Mouse (Mus musculus) cerebellum, adult 9-10 months (tissue): ENCODE measurements around the gene Usp53.

Experiments used
- DNase-seq: peaks from one replicate; pipeline ENCODE4 v3.0.0; 2022

Usp53 gene

DNA sequence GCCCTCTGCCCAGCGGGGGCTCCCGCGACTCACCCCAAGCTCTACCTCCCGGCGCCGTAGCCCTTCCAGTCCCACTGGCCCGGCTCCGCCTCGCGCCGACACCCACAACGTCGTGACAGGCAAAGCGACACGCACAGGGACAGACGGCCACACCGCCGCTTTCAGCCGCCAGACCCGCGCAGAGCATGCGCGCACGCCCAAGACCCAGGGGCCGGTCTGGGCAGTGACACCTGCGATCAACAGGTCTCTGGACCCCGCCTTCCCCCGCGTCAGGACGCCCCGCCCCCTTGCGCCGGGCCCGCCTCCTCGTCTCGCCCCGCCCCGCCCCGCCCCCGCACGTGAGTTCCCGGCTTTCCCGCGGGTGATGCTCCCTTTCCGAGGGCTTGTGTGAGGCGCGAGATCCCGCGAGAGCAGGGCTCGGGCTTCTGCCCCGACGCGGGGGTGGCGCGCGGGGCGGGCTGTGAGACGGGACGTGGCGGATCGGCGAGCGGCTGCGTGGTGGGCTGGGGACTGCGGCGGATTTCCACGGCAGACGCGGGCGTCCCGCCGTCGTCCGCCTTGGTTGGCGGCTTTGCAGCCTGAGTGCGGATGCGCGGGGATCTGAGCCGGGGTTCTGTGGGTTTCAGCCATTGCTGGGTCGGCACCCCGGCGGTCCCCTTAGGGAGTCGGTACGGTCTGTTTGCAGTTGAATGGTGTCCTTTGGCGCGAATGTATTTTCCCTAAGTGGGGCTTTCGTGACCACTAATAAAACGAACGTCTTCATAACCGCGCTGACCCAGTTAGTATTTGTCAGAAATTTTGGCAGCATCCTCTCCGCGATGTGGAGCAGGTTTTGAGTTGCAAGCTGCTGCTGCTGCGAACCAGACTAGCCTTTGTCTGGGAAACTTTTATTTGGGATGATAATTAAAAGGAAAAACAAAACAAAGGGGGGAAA lies at the start of gene Usp53:
Usp53 (minus strand) TSS at position 262 of the 934 bp plus-strand sequence.
- DNase-seq, result peak; percentile 93

DNA sequence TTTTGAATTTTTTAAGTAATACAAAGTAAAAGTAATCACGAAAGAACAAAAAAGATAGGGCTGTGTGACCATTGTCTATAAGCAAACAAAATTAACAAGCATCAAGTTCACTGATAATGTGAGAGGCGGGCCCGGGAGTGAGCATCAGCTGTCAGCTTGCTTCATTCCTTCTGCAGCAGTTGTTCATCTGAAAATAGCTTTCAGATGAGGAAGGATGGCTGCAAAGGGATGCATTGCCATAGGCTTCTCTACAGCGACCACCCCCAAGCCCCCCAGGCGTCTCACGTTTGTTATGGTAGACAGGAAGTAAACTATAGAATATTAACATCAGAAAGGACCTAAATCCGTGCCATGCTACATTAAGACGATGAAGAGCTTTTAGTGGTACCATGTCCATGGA lies 49.5 kb upstream of the Usp53 start:
- DNase-seq, result no peak

- no peak for DNase-seq
Observed at GRCm38 (mm10) chr3:123025634-123026033, 41.3 kb upstream of the Usp53 start.

DNA sequence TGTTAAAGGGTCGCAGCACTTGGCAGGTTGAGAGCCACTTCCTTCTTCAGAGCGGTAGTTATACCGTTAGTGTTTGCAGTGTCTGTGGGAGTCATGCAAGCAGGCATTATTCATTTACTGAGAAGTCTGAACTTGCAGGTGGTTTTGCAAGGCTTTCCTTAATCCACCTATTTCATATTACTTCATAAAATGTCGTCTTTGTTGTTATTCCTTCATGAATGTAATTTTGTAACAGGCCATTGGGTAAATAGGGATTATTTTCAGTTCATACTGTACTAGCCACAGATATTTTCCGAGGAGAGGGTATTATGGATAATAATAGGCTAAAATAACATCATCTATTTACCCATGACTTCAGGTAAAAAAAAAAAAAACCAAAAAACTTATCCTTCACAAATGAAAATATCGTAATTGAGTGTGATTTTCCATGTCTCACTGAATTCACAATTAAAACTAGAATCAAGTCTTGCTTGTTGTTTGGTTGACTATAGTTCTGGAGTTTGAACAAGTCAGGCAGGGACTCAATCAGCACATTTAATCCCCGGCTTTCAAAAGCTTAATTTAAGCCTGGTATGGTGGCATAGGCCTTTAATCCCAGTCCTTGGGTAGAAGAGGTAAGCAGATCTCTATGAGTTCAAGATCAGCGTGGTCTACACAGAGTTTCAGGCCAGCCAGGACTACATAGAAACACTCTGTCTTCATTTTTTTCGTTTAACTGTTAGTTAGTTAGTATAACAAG lies 40.4 kb upstream of the Usp53 start:
- no peak for DNase-seq

DNA sequence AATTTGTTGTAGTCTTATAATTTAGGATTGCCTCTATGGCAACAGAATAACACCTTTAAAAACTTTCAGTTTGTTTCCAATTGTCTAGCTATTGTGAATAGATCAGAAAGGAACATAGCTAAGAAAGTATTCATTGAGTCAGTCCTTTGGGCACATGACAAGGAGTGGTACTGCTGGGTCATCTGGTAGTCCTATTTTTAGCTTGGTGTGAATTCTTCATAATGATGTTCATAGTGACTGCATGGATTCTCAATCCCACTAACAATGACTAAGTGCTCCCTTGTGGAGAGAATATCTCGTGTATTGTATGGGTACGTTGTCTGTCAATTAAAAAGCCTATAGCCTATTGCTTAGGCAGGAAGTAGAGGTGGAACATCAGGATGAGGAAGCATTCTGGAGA lies 34.5 kb upstream of the Usp53 start:
- DNase-seq, result no peak

GRCm38 (mm10) chr3:123013476-123013875 lies 29.2 kb upstream of the Usp53 start:
- DNase-seq, result no peak

- no peak for DNase-seq
Observed at GRCm38 (mm10) chr3:123009417-123009816, 25.1 kb upstream of the Usp53 start.

DNA sequence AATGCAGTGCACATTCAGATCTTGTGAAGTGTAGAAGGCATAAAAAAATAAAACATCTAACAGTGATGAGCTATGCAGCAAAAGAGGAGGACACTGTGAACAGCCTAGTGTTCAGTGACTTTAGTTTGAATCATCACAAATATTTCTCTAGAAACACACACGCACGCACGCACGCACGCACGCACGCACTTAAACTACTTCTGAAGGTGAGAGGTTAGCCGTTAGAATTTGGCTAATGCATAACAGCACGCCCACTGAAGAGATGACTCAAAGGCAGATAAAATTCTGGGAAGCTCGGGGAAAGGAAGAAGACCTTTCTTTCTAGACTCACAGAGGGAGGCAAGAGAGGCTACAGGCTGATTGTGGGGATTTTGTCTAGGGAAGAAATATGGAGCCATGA lies 23.1 kb upstream of the Usp53 start:
- DNase-seq, result no peak

DNA sequence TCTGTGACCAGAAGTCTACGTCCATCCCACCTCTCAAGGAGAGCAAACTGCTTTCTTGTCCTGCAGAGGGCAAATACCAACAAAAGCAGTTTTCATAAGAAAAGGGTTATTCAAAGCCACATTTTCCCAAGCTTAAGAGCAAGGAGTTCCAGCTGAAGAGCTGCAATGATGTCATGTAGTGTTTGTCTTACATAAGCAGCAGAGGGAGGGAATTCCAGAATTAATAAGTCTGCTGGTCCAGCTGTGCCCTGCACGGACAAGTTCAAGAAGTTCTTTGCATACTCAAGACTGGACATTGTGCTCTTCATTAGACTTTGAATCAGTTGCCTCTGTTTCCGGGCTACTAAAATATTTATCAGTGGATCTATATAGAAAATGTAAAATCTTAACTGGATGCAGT lies 16.7 kb upstream of the Usp53 start:
- DNase-seq, result no peak

GRCm38 (mm10) chr3:122998511-122998910 lies 14.2 kb upstream of the Usp53 start:
- DNase-seq, result no peak

DNA sequence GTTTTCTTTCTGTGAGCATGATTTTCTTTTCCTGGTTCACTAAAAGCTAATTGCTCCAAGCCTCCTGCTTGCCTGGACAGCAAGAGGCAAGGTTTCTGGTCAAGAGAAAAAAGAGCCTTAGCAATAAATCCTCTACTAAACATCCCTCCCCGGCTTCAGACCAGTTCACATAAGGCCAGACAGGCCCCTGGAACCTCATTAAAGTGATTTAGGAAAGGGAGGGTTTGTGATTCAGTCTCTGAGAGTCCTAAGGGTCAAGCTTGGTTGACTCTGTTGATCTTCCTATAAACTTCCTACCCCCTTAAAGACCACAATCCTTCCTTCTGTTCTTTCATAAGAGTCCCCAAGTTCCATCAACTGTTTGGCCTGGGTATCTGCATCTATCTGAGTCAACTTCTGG lies 12.7 kb upstream of the Usp53 start:
- DNase-seq, result no peak

DNA sequence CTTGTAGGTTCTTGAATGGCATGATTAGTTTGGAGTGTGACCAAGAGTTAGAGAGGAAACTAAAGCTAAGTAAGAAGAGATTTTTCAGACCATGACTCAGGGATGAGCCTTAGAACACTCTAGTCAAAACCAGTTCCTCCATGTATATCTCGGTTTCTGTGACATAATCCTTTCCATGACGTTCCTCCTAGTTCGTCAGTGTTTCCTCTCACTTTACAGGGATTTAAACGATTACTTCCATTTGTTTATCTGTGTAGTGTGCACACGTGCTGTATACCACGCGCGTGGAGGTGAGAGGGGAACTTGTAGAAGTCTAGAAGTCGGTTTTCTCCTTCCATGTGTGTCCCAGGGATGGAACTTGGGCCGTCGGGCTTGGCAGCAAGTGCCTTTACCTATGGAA lies 2.6 kb upstream of the Usp53 start:
- no peak for DNase-seq

GRCm38 (mm10) chr3:122986386-122986785 lies 2.1 kb upstream of the Usp53 start:
- DNase-seq, result no peak

DNA sequence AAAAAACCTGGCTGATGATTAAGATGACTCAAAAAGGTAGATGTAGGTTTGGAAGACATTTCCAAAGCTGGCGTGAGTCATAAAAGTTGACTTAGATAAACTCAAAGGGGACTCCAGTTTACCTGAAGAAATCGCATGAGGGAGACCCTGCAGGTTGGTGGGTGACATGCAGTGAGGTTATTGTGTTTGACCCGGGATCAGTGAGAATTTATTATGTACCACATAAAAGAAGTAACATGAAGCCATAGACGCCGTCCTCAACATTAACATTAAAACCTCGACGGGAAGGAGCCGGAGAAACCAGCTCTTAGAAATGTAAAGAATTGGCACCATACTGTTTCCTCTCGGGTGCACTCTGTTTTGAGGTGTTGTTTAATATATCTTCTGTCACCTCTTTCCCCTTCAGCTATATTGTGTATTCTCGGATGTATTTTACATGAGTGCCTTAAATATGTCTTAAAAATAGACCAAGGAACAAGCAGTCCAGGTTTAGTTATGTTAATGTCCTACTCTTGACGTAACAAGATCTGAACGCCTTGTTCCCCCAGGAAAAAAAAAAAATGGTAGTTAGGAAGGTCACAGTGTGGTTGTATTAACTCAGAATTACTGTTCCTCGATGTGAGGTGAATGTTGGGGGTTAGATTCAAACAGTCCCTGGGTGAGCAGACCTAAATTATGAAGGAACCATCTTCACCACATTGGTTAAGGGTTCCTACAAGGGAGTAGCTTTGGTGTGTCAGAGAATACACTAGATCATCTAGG lies 1.1 kb upstream of the Usp53 start:
- no peak for DNase-seq

- no peak for DNase-seq
Observed at GRCm38 (mm10) chr3:122983849-122984248, 461 bp downstream of the Usp53 start.

GRCm38 (mm10) chr3:122975964-122976363 lies 8.3 kb downstream of the Usp53 start:
- no peak for DNase-seq

DNA sequence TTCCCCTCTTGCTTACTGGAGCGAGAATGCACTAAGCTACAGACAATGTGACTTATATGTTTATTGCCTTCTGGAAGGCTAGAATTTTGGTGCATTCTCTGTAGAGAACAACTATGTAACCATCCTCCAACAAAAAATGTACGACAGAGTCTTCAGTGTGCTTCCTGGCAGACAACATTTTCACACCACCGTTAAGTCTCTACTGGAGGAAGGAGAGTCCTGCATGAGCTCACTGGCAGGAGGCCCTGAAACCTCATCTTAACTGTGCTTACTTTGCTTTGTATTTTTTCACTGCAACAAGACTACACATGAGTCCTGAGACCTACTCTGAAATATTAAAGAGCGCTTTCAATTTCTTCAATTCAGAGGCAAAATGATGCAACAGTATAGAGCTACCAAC lies 8.9 kb downstream of the Usp53 start:
- DNase-seq, result no peak

GRCm38 (mm10) chr3:122974833-122975232 lies 9.5 kb downstream of the Usp53 start:
- DNase-seq, result no peak

DNA sequence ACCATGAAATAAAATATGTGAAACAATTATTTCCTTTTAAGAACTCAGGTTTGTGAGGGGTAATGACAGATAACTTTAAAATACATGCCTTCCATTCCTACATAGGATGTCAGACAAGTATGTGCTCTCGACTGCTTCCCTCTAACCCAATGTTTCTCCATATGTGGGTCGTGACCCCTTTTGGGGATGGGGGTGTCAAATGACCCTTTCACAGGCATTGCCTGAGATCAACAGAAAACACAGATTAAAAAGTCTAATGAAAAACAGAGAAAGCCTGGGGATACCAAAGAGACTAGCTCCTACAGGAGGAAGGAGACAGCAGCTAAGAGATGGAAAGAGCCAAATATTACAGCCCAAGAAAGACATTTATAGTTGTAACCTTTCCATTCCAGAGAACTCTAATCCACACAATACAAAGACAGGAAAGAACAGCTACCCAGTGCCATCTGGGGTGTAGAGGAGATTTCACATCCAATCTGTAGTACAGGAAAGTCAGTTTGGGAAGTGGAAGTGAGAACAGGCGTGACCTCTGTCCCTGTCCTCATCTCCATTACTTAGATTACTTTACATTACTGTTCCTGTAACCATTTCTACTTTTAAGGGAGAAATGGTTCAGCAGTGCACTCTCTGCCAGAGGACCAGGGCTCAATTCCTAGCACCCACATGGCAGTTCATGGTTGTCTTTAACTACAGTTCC lies 12.0 kb downstream of the Usp53 start:
- no peak for DNase-seq

DNA sequence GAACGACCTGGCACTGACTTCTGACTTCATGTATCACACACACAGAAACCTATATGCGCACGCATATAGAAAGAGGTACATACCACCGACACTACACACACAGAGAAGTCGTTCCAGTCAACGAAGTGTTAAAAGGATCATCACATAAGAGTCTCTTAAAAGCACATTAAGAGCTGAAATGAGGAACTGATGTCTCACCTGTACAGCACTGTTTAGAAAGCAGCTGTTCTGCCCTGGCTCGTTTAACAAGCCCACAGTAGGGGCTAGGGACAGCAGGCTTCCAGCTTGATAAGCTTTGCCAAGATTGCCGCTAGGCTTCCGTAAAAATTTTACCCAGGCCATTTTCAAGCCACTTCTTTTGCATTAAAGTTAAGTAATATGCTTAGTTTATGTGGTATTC lies 15.9 kb downstream of the Usp53 start:
- DNase-seq, result no peak

DNA sequence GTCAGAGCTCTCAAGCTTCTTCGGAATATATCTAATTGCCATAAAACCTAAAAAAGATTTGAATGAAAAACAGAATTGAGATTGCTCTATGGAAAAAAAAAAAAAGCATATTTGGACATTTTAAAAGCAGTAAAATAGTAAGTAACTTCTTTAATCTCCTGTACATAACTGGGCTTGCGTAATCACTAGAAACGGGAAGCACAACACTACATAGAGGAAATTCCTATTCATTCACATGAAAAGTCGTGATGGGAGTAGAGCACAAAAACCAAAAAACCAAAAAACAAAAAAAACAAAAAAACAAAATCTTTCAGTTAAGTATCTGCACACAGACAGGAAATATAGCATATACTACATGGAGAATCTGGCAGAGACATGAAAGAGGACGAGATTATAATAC lies 20.0 kb downstream of the Usp53 start:
- DNase-seq, result no peak

DNA sequence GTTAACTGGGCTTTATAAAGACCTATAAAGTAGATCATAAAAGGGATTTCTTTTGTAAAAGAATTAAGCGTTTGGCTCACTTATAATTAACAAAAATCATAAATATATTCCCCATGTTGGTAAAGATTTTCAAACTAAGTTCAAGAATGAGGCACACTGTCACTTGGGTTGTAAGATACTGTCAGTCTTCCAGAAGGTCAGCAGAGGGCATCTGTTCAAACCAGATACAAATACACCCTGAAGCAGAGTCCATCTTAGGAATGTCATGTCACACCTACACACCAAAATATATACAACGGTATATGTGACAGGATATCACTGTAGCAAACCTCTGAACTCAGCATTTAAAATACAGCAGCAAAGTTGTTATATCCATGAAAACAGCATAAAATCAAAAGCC lies 34.2 kb downstream of the Usp53 start:
- no peak for DNase-seq

GRCm38 (mm10) chr3:122943387-122943890 lies 40.9 kb downstream of the Usp53 start:
- no peak for DNase-seq
